Mouse (Mus musculus): ENCODE measurements around the gene Osbpl7. TPM values are rescaled to one million over a fixed set of nuclear protein-coding genes. Genes with fewer than 3 reads are reported as not detected.

Osbpl7 gene
- polyA plus RNA-seq, 1 experiment: 13.2 TPM

- TF ChIP-seq GATA1 (IDR thresholded peaks at IDR 0.05; ENCODE audit: borderline replicate concordance, low read length) (no peak), FLI1 (IDR thresholded peaks at IDR 0.05; ENCODE audit: low read length) (no peak)
- Histone ChIP-seq H3K27me3 (replicated peaks) (peaks cover 34% of the 10 kb centered on the region), H3K36me3 (replicated peaks; ENCODE audit: low read length) (no peaks in the 10 kb centered on the region), H3K9me3 (peaks cover 15% of the 10 kb centered on the region), H3K4me1 (peaks cover 7% of the 10 kb centered on the region), H3K4me3 (replicated peaks) (no peak overlapping the region)
Measured at GRCm38 (mm10) chr11:97078751-97079150, 28.3 kb downstream of the Osbpl7 start.

- Histone ChIP-seq H3K4me3 (replicated peaks) (no peak overlapping the region), H3K9me3 (peaks cover 15% of the 10 kb centered on the region), H3K4me1 (peaks cover 12% of the 10 kb centered on the region), H3K27me3 (replicated peaks) (peaks cover 45% of the 10 kb centered on the region), H3K36me3 (replicated peaks; ENCODE audit: low read length) (no peaks in the 10 kb centered on the region)
- TF ChIP-seq GATA1 (IDR thresholded peaks at IDR 0.05; ENCODE audit: borderline replicate concordance, low read length) (no peak), FLI1 (IDR thresholded peaks at IDR 0.05; ENCODE audit: low read length) (no peak)
Measured at GRCm38 (mm10) chr11:97080291-97080690, 29.9 kb downstream of the Osbpl7 start.

- peaks cover 35% of the 10 kb centered on the region for H3K9me3 ChIP-seq
- H3K4me3 ChIP-seq (replicated peaks): no peak overlapping the region
- no peaks in the 10 kb centered on the region for H3K36me3 ChIP-seq (replicated peaks; ENCODE audit: low read length)
- H3K4me1 ChIP-seq: peaks cover 12% of the 10 kb centered on the region
- TF ChIP-seq GATA1 (IDR thresholded peaks at IDR 0.05; ENCODE audit: borderline replicate concordance, low read length) (no peak), FLI1 (IDR thresholded peaks at IDR 0.05; ENCODE audit: low read length) (no peak)
- H3K27me3 ChIP-seq (replicated peaks): peaks cover 59% of the 10 kb centered on the region
Measured at GRCm38 (mm10) chr11:97082977-97083376, 32.5 kb downstream of the Osbpl7 start.

GRCm38 (mm10) chr11:97083401-97084140 is 33.1 kb downstream of the Osbpl7 start:
- peaks cover 12% of the 10 kb centered on the region for H3K4me1 ChIP-seq
- peak overlapping the region; percentile 40 for H3K4me3 ChIP-seq (replicated peaks)
- TF ChIP-seq GATA1 (IDR thresholded peaks at IDR 0.05; ENCODE audit: borderline replicate concordance, low read length) (no peak), FLI1 (IDR thresholded peaks at IDR 0.05; ENCODE audit: low read length) (no peak)
- H3K36me3 ChIP-seq (replicated peaks; ENCODE audit: low read length): no peaks in the 10 kb centered on the region
- peaks cover 39% of the 10 kb centered on the region for H3K9me3 ChIP-seq
- H3K27me3 ChIP-seq (replicated peaks): peaks cover 59% of the 10 kb centered on the region

- Histone ChIP-seq H3K36me3 (replicated peaks; ENCODE audit: low read length) (no peaks in the 10 kb centered on the region), H3K27me3 (replicated peaks) (peaks cover 61% of the 10 kb centered on the region), H3K9me3 (peaks cover 48% of the 10 kb centered on the region), H3K4me1 (peaks cover 12% of the 10 kb centered on the region), H3K4me3 (replicated peaks) (no peak overlapping the region)
- TF ChIP-seq GATA1 (IDR thresholded peaks at IDR 0.05; ENCODE audit: borderline replicate concordance, low read length) (no peak), FLI1 (IDR thresholded peaks at IDR 0.05; ENCODE audit: low read length) (no peak)
Measured at GRCm38 (mm10) chr11:97084821-97085505, 34.5 kb downstream of the Osbpl7 start.

GRCm38 (mm10) chr11:97086365-97086764 is 35.9 kb downstream of the Osbpl7 start:
- H3K27me3 ChIP-seq (replicated peaks): peaks cover 62% of the 10 kb centered on the region
- H3K36me3 ChIP-seq (replicated peaks; ENCODE audit: low read length): no peaks in the 10 kb centered on the region
- H3K4me3 ChIP-seq (replicated peaks): no peak overlapping the region
- no peak for TF ChIP-seq GATA1 (IDR thresholded peaks at IDR 0.05; ENCODE audit: borderline replicate concordance, low read length)
- no peak for TF ChIP-seq FLI1 (IDR thresholded peaks at IDR 0.05; ENCODE audit: low read length)
- H3K9me3 ChIP-seq: peaks cover 42% of the 10 kb centered on the region
- H3K4me1 ChIP-seq: peaks cover 16% of the 10 kb centered on the region

- no peak overlapping the region for H3K4me3 ChIP-seq (replicated peaks)
- no peaks in the 10 kb centered on the region for H3K36me3 ChIP-seq (replicated peaks; ENCODE audit: low read length)
- H3K9me3 ChIP-seq: no peaks in the 10 kb centered on the region
- peaks cover 78% of the 10 kb centered on the region for H3K27me3 ChIP-seq (replicated peaks)
- TF ChIP-seq GATA1 (IDR thresholded peaks at IDR 0.05; ENCODE audit: borderline replicate concordance, low read length) (no peak), FLI1 (IDR thresholded peaks at IDR 0.05; ENCODE audit: low read length) (no peak)
- peaks cover 14% of the 10 kb centered on the region for H3K4me1 ChIP-seq
Measured at GRCm38 (mm10) chr11:97094600-97094999, 44.2 kb downstream of the Osbpl7 start.

GRCm38 (mm10) chr11:97098791-97099190 is 48.4 kb downstream of the Osbpl7 start:
- H3K27me3 ChIP-seq (replicated peaks): peaks cover 80% of the 10 kb centered on the region
- TF ChIP-seq FLI1 (IDR thresholded peaks at IDR 0.05; ENCODE audit: low read length): no peak
- no peak for TF ChIP-seq GATA1 (IDR thresholded peaks at IDR 0.05; ENCODE audit: borderline replicate concordance, low read length)
- no peaks in the 10 kb centered on the region for H3K9me3 ChIP-seq
- H3K36me3 ChIP-seq (replicated peaks; ENCODE audit: low read length): no peaks in the 10 kb centered on the region
- peak overlapping the region; percentile 74 for H3K4me3 ChIP-seq (replicated peaks)
- H3K4me1 ChIP-seq: peaks cover 27% of the 10 kb centered on the region

GRCm38 (mm10) chr11:97101722-97102121 is 51.3 kb downstream of the Osbpl7 start:
- peak overlapping the region; percentile 82 for H3K4me3 ChIP-seq (replicated peaks)
- TF ChIP-seq FLI1 (IDR thresholded peaks at IDR 0.05; ENCODE audit: low read length) (no peak), GATA1 (IDR thresholded peaks at IDR 0.05; ENCODE audit: borderline replicate concordance, low read length) (no peak)
- H3K4me1 ChIP-seq: peaks cover 30% of the 10 kb centered on the region
- H3K9me3 ChIP-seq: no peaks in the 10 kb centered on the region
- H3K27me3 ChIP-seq (replicated peaks): peaks cover 77% of the 10 kb centered on the region
- H3K36me3 ChIP-seq (replicated peaks; ENCODE audit: low read length): no peaks in the 10 kb centered on the region
